Mouse (Mus musculus): Measurements from ENCODE around the gene Hid1.
A peak's percentile ranks its signal among the peaks of the same experiment; 100 is the strongest.

DNA sequence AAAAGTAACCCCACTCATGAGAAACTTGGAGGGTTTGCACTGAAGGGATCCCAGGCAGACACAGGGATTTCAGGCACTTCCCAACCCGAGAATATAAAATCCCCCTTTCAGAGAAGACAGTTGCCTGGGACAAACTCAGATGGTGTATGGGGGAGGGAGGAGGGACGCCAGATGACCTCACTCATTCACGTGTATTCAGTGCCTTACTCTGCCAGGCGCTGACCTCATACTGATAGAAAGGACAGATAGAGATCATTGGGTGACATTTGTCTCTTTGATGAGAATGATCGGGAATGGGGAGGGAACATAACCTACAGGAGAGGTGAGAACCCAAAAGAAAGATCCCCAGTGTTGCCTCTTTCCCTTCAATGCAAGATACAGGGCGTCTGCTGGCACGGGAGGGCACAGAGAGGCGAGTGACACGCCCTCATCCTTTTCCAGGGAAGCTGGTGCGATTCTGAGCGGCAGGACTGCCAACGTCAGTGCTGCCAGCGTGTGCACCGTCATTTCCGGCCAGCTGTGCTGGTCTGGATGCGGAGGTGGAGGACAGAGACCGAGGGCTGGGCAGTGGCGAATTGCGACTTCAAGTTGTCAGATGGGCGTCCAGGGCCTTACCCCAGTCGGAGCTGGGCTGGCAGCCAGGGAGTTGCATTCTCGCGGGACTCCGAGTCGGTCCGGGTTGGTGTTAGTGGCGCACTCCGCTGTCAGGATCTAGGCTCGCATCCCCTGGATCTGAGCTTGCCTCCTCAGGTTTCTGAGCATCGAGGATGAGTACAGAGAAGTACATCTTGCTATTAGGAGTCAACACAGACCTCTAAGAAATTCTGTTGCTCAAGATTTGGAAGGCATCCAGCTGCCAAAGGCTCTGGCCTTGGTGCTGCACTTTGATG lies 6.5 kb upstream of the Hid1 start:
- TF ChIP-seq CTCF (IDR thresholded peaks at IDR 0.05; ENCODE audit: insufficient read depth, low read depth, low read length) (no peak), POLR2A (IDR thresholded peaks at IDR 0.05; ENCODE audit: insufficient read depth, low read depth, low read length) (peak; percentile 40; the same call in 1 of the 2 replicates)
